Mouse (Mus musculus): ENCODE measurements around the gene Cav1.
A peak's percentile ranks its signal among the peaks of the same experiment; 100 is the strongest.

The Cav1 gene

DNA sequence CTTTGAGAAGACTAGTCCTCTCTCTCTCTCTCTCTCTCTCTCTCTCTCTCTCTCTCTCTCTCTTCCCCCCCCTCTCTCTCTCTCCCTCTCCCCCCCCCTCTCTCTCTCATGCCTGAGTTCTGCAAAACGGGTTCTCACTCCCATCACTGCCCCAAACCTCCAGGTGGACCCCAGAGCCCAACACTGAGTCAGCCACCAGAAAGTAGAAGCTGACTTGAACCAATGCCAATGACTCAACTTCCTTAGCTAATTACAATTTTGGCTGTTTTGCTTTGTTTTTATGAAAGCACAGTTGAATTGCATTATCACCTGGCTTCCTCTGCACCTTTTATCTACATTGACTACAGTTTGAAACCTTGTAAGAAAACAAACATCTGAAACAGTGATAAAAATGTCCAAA is 11.8 kb downstream of the Cav1 start:
- DNase-seq, result no peak

DNA sequence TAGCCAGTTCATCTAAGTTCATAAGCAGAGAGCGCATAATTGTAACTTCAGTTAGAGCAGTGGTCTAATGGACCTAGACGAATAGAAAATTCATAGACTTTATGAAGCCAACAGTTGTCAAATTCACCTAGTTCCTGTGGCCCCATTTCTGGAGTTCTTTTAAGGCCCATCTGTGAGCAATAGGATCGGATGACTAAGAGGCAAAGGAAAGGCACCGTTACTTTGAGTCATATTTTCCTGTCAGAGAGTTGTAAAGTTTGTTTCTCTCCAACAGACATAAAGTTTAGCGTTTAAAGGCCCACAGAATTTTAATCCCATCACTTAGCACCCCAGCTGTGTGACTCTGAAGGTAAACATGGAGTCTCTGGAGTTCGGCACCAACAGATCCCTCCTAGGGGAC is 15.8 kb downstream of the Cav1 start:
- no peak for DNase-seq

DNA sequence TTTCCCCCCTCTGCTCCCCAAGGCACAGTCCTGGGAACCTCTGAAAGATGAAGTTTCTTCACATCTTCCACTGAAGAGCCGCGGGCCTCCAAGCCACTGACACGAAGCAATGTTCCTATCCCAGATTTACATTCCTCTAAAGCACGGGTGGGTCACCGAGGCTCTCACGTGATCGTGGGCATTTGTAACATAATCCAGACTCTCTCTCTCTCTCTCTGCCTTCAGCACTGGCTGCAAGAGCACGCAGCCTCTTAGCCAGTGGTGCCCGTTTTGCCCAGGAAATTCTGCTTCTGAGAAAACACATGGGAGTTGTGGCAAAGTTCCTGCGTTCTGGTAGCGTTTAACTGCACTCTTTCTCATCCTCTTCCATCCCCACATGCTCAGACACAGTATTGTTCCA is 21.1 kb downstream of the Cav1 start:
- no peak for DNase-seq

DNA sequence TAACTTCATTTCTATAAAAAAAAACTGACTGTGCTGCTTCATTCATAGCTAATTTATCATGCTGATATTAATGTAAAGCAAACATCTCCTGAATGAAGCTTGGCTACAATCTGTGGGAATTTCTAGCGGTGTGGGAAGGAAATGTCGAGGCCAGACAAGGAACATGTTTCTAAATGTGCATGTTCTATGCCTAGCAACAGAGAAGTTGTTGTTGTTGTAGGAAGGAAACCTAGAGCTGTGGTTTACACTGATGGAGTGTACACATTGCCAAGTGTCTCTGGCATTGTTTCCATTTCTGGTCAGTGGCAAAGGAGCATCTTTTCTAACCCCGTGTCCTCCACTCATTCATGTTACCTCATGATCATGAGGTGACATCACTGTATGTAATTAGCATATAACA is 23.7 kb downstream of the Cav1 start:
- no peak for DNase-seq

DNA sequence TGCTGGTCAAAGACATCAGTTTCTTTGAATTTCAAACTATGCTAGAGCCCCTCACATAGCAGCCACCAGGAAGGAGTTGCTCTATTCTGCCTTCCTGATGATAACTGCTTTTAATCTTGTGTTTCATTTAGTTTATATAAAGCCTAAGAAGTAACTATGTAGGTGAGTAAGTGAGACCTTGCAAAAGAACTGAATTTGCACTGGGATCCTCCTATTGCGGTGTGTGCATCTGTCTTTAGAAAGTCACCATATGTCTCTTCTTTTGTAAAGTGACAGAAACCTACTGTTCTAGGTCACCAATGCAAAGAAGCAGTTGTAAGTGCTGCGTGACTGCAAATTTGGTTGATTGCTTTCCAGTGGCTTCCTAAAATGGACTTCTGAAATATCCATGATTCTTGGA is 31.6 kb downstream of the Cav1 start:
- no peak for DNase-seq

DNA sequence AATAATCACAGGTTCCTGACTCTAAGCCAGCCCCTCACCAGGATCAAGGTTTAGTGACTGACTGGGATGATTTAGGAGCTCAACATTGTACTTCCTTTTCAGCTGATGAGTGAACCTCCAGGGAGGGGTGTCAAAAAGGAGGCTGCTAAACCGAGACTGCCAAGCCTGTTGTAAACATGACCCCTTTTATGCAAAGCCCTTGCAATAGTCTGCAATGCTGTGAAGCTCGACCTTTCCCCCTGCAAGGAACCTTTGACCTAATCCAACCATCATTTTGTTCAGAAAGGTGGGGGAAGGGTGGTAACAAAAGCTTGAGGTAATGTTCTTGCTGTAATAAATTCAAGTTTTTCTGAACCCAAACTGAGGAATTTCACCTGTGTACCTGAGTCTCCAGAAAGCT is 34.3 kb downstream of the Cav1 start:
- no peak for DNase-seq

DNA sequence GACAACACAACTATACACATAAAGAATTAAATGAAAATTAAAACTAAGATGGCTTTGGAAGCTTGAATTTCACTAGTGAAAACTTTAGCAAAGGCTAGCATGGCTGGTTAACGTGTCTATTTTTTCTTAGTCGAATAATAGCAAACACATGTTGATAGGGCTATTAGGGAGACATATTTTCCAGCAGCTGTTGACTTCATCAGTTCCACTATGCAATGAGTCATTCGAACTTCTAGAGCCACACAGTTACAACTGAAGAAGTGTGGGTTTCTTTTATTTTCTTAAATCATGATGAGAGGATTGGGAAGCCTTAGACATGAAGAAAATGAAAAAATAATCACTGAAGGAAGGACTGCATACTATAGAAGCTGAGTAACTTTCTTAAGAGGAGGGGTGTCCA is 41.9 kb downstream of the Cav1 start:
- DNase-seq, result no peak

DNA sequence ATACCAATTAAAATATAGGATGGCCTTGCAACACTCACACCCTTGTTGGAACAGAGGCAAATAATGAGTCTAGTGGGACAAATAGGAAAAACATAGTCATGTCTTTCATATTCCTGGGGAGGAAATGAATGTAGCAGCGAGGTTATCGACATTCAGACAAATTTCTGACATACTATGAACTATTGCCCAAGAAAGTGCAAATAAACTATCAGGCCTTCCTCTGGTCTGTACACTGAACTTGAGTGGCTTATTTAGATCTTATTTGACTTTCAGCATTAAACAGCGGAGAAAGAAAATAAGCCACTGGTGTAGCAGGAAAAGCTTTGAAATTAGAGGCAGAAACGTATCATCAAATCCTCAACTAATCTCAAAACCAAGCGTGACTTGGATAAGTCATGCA is 44.7 kb downstream of the Cav1 start:
- no peak for DNase-seq

DNA sequence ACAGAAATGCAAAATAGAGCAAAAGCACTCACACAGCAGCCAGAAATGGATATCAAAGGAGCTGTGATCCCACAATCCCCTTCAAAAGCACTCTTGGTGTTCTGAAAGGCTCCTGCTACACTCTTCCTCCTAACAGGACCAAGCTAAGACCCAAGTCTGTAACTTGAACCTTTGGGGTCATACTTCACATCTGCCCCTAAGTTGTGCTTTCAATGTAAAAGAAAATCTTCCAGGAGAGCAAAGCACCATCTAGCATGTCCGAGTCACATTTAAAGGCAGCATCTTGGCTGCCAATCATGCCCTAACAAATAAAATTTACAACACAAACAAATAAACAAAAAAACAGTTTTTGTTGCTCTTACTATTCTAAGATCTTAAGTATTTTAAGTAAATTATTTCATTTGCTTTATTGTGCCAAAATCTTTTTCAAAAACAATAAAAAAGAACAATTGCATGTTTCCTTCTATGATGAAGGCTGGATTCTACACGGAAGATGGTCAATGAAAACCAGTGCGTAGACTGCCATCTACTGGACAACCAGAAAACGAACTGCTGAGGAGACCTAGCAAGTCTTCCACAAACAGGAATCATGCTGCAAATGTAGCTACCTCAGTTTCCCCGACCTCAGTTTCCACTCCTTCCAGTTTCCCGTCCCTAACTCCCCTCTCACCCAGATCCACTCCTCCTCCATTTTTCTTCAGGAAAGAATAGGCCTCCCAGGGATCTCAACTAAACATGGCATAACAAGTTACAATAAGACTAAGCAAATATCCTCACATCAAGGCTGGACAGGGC is 53.0 kb downstream of the Cav1 start:
- DNase-seq, result no peak

DNA sequence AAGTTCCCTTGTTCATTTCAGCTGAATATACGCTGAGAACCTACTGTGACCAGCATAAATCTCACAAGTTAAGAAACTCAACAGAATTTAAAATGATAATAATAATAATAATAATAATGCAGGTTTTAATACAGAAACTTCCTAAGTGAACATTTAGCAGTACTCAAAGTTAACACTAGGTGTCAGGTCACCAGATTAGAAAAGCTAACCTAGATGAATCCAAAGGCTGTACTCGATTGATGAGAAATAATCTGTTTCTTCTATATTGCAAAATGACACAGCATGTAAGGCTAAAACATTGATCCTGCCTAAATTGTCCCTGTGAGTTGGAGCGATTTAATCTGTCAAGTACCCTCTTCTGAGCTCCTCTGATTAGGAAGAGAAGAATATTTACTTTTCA is 56.6 kb downstream of the Cav1 start:
- no peak for DNase-seq

DNA sequence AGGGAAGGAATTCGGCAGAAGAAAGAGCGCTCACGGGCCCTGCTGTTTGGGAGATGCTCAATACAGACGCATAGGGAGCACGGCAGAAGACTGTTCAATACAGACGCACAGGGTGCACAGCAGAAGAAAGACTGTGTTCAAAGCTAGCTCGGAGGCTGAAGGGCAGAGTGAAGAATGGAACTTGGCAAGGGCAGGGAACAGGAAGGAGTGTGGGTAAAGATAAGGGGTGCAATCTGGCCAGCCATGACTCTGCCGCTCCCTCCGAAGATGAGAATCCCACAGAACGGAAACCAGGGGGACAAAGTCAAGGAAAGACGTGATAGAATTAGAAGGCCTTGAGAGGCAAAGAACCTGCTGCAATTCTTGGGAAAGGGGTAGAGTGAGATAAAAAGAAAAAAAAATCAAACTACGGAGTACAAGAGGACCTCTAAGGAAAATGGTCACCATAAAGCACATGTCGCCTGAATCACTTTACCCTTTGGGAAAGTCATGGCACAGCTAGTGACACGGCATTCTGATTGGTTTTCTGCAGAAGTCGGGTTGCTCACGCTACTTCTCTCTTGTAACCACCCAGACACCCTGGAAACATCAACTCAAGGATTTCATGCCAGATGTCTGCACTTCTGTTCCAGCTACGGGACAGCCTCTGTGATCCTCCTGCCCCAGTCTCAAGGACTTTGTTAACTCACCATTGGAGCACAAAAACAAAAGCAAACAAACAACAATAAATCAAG is 57.5 kb downstream of the Cav1 start:
- DNase-seq, result no peak

DNA sequence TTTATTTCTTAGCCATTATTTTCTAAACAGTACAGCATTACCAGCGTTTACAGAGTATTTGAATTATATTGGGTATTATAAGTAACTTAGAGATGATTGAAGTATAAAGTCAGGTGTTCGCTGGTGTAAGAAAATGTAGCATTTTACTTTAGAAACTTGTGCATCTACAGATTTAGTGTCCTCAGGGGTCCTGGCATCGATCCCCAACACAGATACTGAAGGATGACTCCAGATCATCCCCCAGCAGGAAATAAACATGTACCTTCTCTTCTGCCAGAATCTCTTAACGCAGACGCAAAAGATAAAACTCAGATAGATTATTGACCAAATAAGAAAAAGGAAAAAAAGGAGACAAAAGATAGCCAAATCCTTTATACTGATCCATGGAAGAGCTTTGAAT is 68.2 kb downstream of the Cav1 start:
- no peak for DNase-seq

DNA sequence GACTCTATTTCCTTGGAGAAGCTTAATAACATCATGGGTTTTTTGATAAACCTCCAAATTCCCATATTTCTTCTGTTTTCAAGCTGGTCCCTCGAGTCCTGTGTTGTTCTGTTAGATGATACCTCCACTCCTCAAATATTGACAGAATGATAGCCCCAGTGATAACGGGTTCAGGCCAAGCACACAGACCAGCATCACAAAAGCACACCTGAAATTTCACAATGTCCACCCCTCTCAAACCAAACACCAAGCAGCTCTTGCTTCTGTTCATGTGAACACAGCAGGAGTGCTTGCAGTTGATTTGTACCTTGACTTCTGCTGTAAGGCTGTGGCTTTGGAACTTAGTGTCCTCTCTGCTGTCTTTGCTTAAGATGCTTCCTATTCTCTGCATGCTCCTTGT is 71.2 kb downstream of the Cav1 start:
- no peak for DNase-seq

DNA sequence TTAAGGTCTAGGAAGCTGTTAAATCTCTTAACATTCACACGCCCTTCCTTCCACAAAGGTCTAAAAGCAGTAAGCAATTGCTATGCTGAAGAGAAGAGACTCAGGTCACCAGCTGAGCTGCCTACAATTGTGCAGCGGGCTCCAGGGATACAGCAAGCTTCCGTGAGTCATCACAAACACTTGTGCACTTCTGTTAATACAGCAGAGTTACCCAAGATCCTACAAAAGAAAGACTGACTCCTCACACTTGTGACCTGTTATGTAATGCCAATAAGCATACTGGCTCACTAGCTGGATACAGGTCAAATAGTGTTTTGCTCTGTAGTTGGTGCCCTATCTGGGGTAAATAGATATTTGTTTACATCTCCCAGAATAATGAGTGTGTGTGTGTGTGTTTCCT is 74.0 kb downstream of the Cav1 start:
- DNase-seq, result no peak

DNA sequence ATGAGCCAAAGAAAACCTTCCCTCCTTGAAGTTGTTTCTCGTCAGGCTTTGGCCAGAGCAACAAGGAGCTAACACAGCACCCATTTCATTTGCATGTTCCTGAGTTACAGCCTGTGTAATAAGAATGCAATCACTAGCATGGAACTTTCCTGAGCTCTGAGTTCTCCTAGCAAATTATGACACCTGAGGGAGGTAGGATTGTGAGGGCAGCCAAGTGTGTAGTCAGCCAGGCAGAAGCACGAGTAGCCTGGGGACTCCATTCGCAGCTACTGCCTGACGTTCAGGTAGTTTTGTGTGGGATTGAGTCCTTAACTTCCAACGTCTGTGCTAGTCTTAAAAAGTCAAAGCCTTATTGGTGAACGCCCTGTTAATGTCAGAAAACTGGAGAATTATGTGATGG is 75.6 kb downstream of the Cav1 start:
- DNase-seq, result no peak

DNA sequence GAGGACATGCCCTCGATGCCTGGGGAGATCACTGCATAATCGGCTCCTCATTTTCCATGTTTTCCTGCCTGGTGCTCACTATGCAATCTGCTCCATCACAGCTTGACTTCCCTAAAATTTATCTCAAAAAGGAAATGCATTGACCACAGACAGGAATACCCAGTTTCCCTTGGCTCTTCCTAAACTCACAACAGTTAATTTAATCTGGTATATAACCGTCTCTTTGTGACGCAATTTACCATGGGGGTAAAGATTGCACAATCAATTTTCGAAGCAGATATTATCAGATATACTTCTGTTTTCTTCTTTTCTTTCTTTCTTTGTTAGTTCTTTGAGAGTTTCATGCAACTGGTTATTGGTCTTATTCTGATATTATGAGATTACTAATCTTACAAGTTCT is 79.4 kb downstream of the Cav1 start:
- no peak for DNase-seq

DNA sequence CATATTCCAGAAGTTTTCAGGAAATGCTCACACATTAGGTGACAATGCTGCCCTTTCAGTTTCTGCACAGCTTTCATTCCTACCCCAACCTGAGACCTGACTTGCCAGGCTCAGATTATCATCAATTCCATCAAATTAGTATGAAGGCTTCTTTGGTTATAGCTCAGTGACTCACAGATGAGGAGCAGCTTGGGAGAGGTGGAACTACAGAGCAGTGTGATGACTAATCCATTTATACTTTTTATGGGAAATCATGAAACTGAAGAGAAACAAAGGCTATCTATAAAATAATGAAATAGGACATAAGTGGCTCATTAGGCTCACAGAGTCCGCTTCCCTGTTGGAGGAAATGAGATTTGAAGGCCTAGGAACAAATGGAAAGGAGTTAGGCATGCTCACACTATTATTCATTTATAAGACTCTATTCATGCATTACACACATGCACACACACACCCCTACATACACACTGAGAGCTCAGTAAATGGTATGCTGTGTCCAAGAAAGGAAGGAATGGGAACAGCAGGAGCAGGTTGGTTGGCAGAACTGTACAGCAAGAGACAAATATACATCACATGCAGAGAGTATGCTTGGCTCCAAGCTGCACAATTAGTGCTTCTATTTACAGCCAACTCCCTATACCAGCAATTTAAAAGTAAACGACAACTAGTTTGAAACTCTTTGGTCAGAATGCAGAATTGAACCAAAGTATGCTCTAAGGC is 82.0 kb downstream of the Cav1 start:
- DNase-seq, result peak; percentile 7

Data from layer of hippocampus, adult 9-11 months (tissue).